Mouse (Mus musculus) testis, adult 2 months (tissue): ENCODE results near the gene Grb2. TPM values are rescaled to one million over a fixed set of nuclear protein-coding genes. Genes with fewer than 3 reads are reported as not detected.

Experiments used
- H3K27ac ChIP-seq: fragments of 200-500 bp; 2 replicates; pipeline ENCODE4 v1.5.1; 2012; ENCODE audit warnings: low read depth, low read length; ENCODE audit not compliant: control insufficient read depth, insufficient read depth
- H3K27me3 ChIP-seq: fragments of 200-500 bp; 2 replicates; pipeline ENCODE4 v1.6.1; 2012; ENCODE audit warnings: mild to moderate bottlenecking, low read length, moderate library complexity; ENCODE audit not compliant: control insufficient read depth, insufficient read depth
- H3K36me3 ChIP-seq: fragments of 200-500 bp; 2 replicates; pipeline ENCODE4 v1.6.1; 2012; ENCODE audit warnings: mild to moderate bottlenecking, low read length; ENCODE audit not compliant: control insufficient read depth, insufficient read depth
- H3K4me1 ChIP-seq: fragments of 200-500 bp; 2 replicates; pipeline ENCODE4 v1.6.1; 2012; ENCODE audit warnings: low read length; ENCODE audit not compliant: control insufficient read depth, insufficient read depth
- H3K4me3 ChIP-seq: fragments of 200-500 bp; 2 replicates; pipeline ENCODE4 v1.5.1; 2012; ENCODE audit warnings: low read depth, mild to moderate bottlenecking, low read length, moderate library complexity, mixed read lengths; ENCODE audit not compliant: control insufficient read depth
- CTCF ChIP-seq: fragments of 200-500 bp; IDR thresholded peaks from 2 replicates; pipeline ENCODE4 v1.5.1; 2012; ENCODE audit warnings: low read depth, mild to moderate bottlenecking, inconsistent platforms, low read length, moderate library complexity; ENCODE audit not compliant: control insufficient read depth, insufficient read depth, insufficient replicate concordance
- POLR2A ChIP-seq: fragments of 200-500 bp; IDR thresholded peaks from 2 replicates; pipeline ENCODE4 v1.6.1; 2012; ENCODE audit warnings: low read depth, mild to moderate bottlenecking, inconsistent platforms, low read length, moderate library complexity; ENCODE audit not compliant: control insufficient read depth
- polyA plus RNA-seq: library from polyadenylated mRNA; depleted of rRNA; stranded (reverse); fragments of >200 nt; gene quantifications from 2 replicates; pipeline ENCODE4 v1.2.3, GENCODE M21; 2012

Gene Grb2
- polyA plus RNA-seq, 1 experiment, result 7.7 TPM

GRCm38 (mm10) chr11:115706584-115706983 is 1.8 kb downstream of the Grb2 start:
- Histone ChIP-seq H3K27me3 (no peaks in the 10 kb centered on the region), H3K27ac (no peak overlapping the region), H3K36me3 (no peaks in the 10 kb centered on the region), H3K4me1 (peaks cover 13% of the 10 kb centered on the region), H3K4me3 (no peak overlapping the region)
- TF ChIP-seq CTCF (no peak), POLR2A (no peak)

GRCm38 (mm10) chr11:115705561-115705960 is 2.8 kb downstream of the Grb2 start:
- no peak for TF ChIP-seq CTCF
- no peak for TF ChIP-seq POLR2A
- Histone ChIP-seq H3K4me3 (no peak overlapping the region), H3K4me1 (peaks cover 13% of the 10 kb centered on the region), H3K36me3 (no peaks in the 10 kb centered on the region), H3K27ac (no peak overlapping the region), H3K27me3 (no peaks in the 10 kb centered on the region)

GRCm38 (mm10) chr11:115704648-115705047 is 3.7 kb downstream of the Grb2 start:
- Histone ChIP-seq H3K4me3 (no peak overlapping the region), H3K27me3 (no peaks in the 10 kb centered on the region), H3K4me1 (peaks cover 15% of the 10 kb centered on the region), H3K36me3 (no peaks in the 10 kb centered on the region), H3K27ac (no peak overlapping the region)
- TF ChIP-seq CTCF, result no peak

- no peak for TF ChIP-seq CTCF
- no peak for TF ChIP-seq POLR2A
- Histone ChIP-seq H3K36me3 (no peaks in the 10 kb centered on the region), H3K27me3 (no peaks in the 10 kb centered on the region), H3K4me3 (no peak overlapping the region), H3K27ac (no peak overlapping the region), H3K4me1 (peaks cover 11% of the 10 kb centered on the region)
Measured at GRCm38 (mm10) chr11:115703466-115703865, 4.9 kb downstream of the Grb2 start.

- Histone ChIP-seq H3K27me3 (no peaks in the 10 kb centered on the region), H3K27ac (0 out of 2 replicates have a peak overlapping the region, but pooled peaks have one; percentile 19), H3K4me3 (peak overlapping the region; percentile 63), H3K36me3 (no peaks in the 10 kb centered on the region), H3K4me1 (0 out of 2 replicates have a peak, but pooled peaks cover 4% of the 10 kb centered on the region)
- TF ChIP-seq POLR2A (no peak), CTCF (no peak)
Measured at GRCm38 (mm10) chr11:115698986-115699728, 9.2 kb downstream of the Grb2 start.

GRCm38 (mm10) chr11:115697722-115698121 is 10.7 kb downstream of the Grb2 start:
- Histone ChIP-seq H3K27ac (no peak overlapping the region), H3K36me3 (no peaks in the 10 kb centered on the region), H3K4me3 (no peak overlapping the region), H3K4me1 (0 out of 2 replicates have a peak, but pooled peaks cover 4% of the 10 kb centered on the region), H3K27me3 (no peaks in the 10 kb centered on the region)
- TF ChIP-seq CTCF (no peak), POLR2A (no peak)

- Histone ChIP-seq H3K4me1 (0 out of 2 replicates have a peak, but pooled peaks cover 4% of the 10 kb centered on the region), H3K36me3 (no peaks in the 10 kb centered on the region), H3K4me3 (no peak overlapping the region), H3K27ac (no peak overlapping the region), H3K27me3 (no peaks in the 10 kb centered on the region)
- no peak for TF ChIP-seq CTCF
- TF ChIP-seq POLR2A, result no peak
Measured at GRCm38 (mm10) chr11:115697091-115697490, 11.3 kb downstream of the Grb2 start.
